Mouse (Mus musculus) spleen, adult 2 months (tissue): Measurements from ENCODE around the gene Iqub.

Experiments used
- CTCF ChIP-seq: fragments of 200-500 bp; IDR thresholded peaks from 2 replicates; pipeline ENCODE4 v1.5.1; 2011; ENCODE audit warnings: mild to moderate bottlenecking, inconsistent platforms; ENCODE audit not compliant: insufficient read depth, insufficient read length, insufficient replicate concordance; ENCODE audit errors: extremely low read depth
- POLR2A ChIP-seq: fragments of 200-500 bp; IDR thresholded peaks from 2 replicates; pipeline ENCODE4 v1.6.1; 2011; ENCODE audit warnings: low read depth, low read length, inconsistent platforms

DNA sequence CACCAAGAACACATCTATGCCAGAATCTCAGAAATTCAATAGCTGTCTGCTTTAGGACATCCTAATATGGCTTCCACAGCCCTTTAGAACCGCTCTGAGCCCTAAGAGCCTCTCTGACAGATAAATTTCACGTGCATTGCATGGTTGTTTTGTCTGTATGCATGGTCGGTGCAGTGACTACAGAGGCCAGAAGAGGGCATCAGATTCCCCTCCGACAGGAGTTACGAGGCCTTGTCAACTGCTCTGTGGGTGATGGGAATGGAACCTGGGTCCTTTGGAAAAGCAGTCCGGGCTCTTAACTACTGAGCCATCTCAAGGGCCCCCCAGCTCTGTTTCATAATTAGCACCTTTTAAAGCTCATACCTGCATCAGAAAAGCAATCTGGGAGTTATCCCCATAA lies 64.6 kb downstream of the Iqub start:
- TF ChIP-seq CTCF (no peak), POLR2A (no peak)
